Mouse (Mus musculus): ENCODE measurements around the gene Phex.

Gene Phex

GRCm38 (mm10) chrX:157415212-157415611 lies at the start of gene Phex:
Gene Phex (minus strand): TSS chrX:157415312.
- no peak for DNase-seq

GRCm38 (mm10) chrX:157462716-157463115 lies 47.6 kb upstream of the Phex start:
- peak; percentile 11 for DNase-seq

- DNase-seq: peak; percentile 44
Measured at GRCm38 (mm10) chrX:157454430-157454829, 39.3 kb upstream of the Phex start.

DNA sequence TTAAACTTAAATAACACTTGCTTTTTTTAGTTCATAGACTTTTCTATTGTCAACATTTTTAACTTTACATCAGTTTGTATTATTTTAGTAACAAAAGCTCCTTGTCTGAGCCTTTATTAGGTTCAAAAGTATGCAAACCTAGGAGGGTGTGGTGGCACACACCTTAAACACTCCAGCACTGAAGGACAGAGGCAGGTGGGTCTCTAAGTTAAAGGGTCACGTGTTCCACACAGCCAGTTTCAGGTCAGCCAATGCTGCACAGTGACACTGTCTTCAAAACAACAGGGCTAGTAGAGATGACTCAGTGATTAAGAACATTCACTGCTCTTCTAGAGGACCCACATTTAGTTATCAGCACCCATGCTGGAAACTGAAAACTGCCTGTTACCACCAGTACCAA lies 33.9 kb upstream of the Phex start:
- no peak for DNase-seq

DNA sequence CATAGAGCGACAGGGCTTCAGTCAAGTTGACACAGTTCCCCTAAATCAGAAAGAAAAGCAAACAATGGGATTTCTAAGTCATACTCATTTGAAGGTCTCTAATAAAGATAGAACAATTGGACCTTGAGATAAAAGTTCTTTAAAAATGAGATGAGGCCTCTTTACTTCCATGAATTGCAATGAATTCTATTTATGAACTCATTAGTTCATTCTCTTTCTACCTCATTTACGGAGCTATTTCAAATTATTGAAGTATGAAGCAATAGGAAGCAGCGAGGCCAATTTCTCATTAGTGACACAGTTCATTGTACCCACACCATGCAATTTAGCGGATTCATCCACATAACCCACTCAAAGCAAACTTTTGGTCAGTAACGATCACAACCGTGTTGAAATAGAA lies 32.3 kb upstream of the Phex start:
- DNase-seq: no peak

GRCm38 (mm10) chrX:157434768-157435167 lies 19.7 kb upstream of the Phex start:
- no peak for DNase-seq

DNA sequence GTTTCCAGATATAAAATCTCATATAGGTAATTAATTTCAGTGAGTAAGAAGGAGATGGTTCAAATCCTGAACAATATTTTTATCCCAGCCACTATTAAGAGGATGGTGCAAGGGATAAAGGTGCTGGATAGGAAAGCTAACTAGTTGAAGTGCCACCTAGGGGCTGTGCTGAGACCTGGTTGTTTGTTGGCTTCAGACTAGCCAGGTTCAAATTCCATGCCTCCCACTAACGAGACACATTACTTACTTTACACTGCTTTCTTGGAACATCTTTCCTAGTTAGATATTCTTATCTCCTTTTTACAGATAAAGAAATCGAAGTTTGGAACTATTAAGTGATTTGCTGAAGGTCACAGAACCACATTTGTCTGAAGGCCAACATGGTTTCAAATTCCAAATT lies 4.3 kb upstream of the Phex start:
- DNase-seq: no peak

DNA sequence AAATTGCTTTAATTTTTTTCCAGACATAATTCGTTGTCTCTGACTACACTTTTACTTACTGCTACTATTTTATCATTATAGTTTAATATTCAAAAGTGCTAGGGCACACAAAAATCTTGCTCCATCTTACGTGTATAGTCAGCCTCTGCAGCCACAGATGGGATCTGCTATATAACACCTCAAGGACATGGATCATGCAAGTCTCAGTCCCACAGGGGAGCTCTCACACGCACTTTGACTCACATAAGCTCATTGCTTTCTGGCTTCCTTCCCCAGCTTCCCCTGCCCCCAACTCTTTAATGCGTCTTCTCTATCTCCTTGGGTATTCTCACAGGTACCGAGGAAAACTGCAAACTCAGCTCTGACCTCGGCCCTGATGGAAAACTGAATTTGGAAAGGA lies 10.2 kb downstream of the Phex start:
- no peak for DNase-seq

DNA sequence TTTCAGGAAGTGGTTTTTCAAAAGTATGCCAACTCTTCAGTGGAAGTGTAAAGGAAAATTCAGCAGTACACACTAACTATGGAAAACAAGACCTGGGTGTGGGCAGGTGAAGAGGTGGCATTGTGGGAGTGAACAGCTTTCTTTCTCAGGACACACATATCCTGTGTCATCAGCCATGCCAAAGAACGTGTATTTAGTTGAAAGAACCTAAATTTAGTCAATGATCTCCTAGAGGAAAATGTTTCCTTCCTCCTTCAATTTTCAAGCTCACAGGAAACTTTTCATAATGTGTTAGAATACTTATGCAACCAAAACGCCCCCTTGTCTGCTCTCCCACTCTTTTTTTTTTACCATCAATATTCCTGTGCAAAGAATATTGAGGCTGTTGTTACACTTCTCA lies 23.9 kb downstream of the Phex start:
- DNase-seq: no peak

GRCm38 (mm10) chrX:157390102-157390501 lies 25.0 kb downstream of the Phex start:
- DNase-seq: no peak

DNA sequence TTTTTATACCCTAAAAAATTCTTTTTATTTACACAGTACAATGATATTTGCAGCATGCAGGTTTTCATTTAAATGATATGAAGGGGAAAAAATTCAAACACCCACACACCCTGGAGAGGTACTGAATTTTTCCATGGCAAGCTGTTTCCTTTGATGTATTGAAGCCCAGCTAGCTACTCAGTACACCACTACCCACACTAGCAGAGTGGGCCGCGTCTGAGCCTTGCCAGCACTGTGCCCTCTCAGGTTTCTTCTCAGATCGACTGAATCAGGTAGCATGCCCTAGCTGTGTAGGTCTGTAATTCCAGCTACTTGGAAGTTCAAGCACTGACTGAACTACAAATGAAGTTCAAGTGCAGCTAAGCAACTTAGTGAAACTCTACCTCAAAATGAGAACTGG lies 26.7 kb downstream of the Phex start:
- DNase-seq: no peak

DNA sequence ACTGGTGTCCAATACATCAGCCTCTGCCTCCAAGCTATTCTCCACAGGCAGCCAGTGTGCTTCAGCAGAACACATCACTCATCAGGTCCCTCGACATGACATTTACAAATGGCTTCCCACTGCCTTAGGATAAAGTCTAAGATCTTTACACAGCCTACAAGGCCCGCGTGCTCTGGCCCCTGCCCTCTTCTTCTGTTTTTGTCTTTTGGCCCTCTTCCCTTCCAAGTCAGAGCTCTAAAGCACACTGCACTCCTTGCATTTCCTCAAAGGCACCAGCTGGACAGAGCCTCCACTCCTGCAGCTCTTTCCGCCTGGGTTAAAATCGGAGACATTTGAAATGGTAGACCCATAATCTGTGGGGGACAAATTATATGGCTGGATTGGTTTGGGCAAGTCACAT lies 28.1 kb downstream of the Phex start:
- DNase-seq: no peak

DNA sequence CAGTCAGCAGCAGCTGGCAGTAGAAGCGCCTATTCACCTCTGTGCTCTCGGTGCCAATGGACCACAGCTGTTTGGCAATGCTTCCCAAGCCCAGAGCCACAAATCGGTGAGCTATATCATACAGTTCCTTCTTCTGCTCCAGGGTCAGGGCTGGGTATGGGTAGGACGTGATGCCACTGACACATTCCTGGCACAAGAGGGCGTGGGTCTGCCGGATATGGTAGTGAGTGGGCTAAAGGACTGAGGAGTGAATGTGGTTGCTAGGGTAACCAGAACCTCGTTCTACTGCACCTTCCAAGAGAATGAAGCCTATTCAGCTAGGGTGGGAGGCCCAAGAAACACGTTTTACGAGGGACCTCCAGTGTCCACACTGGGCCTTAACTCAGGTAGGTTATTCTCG lies 36.3 kb downstream of the Phex start:
- peak; percentile 4 for DNase-seq

DNA sequence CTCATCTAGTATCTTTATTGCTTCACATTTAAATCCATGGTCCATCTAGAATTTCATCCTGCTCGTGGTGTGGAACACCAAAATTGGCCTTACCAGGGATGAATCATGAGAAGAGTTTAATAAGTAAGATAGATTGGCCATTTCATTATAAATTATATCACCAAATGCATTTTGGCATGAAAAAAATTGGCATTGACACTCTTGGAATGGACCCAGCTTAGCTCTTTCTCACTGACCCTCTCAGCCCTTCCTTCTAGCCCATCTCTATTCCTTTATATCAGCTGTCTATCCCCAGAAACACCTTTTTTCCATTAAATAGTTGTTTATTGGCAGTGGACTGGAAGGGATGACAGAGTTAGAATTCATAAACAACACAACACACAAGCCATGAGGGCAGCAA lies 37.7 kb downstream of the Phex start:
- DNase-seq: no peak

DNA sequence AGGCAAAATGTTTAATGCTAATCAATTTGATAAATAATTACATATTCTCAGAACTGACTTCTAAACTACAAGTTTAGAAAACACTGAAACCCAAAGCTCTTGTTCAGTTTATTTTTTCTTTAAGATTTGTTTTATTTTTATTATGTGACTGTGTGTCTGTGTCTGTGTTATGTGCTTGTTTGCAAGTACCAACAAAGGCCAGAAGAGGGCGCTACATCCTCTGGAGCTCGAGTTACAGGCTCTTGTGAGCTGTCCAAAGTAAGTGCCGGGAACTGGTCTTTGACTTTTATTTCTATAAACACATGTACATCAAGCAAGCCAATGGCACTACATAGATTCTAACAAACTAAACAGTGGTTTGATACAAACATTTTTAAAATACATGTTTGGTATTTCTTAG lies 41.2 kb downstream of the Phex start:
- DNase-seq: no peak

- DNase-seq: no peak
Measured at GRCm38 (mm10) chrX:157369166-157369565, 45.9 kb downstream of the Phex start.

DNA sequence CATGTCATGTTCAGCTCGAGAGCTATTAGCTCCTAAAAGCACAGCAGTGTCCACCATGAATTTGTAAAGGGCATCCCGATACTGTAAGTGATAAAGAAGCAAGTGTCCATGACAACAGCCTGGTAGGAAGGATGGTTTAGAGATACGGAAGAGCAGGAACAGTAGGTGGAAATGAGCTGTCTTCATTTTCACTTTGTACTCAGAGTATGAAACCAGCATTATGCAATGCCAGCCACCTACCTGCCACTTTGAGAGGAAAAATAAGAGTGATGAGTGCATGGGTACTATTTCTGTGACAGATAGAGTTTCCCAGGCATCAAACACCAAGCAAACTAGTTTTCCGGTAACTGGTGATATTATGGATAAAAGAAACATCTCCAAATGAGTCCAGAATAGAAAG lies 59.6 kb downstream of the Phex start:
- DNase-seq: no peak

DNA sequence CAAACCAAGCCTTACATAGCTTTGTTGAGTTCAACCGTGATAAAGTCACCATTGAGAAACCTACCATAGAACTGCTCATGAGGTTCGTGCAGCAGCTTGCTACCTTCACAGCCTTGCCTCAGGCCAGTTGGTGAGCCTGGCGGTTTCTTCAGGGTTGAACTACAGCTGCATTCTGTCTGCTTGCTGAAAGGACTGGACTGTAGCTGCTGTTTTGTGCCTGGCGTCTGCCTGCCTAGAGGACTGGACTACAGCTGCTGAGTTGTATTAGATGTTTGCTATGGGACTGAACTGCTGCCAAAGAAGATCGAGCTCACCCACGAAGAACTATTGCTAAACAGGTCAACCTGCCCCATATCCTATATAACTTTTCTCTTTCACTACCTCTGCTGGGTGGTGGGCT lies 68.9 kb downstream of the Phex start:
- DNase-seq: no peak

DNA sequence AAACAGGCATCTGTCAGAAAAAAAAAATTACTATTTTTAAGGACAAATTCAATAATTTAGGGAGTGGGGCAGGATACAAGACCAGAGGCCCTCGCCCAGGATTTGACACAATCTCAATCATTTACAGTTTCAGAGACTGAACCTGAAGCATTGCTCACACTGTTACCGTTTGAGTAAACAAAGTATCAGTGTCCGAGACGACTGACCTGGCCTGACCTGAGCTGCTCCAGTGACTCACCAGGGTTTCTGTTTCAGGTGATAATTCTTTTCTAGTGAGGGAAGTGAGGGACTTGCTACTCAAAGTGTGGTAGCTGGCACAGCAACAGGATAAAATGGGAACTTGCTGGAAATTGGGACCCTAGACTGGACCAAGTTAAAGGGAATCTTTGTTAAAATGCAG lies 80.4 kb downstream of the Phex start:
- no peak for DNase-seq

DNA sequence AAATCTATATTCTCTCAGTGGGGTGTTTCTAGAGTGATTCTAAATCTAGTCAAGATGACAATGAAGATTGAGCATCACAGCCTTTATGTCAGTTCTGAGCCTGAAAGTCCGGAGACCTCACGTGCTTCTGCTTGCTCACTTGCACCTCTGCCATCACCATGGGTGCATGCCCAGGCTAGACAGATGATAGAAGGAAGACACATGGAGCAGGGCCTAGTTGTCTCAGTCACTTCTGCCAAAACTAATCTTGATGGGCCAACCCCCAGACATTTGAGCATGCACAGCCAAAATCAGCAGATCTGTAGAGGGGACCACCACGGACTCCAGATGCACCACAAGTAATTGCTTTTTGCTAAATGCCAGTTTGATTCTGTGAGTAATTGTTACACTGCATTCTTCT lies 85.3 kb downstream of the Phex start:
- no peak for DNase-seq

DNA sequence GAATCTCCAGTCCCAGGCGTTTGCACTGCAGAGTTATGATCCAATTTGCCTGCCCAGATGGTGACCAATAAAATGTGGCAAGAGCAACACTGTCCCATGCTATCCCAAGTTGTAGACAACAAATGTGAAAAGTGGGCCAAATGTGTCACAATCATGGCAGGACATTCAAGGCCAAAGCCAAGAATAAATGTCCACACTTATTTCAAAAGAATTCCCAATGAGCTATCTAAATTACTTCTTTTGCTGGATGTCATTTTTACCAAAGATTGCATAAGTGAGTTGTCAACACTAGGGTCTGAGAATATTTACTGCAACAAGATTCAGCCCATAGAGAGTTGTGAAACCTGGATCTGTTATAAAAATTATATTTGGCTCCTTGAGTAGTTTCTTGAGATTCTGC lies 86.7 kb downstream of the Phex start:
- DNase-seq: no peak

DNA sequence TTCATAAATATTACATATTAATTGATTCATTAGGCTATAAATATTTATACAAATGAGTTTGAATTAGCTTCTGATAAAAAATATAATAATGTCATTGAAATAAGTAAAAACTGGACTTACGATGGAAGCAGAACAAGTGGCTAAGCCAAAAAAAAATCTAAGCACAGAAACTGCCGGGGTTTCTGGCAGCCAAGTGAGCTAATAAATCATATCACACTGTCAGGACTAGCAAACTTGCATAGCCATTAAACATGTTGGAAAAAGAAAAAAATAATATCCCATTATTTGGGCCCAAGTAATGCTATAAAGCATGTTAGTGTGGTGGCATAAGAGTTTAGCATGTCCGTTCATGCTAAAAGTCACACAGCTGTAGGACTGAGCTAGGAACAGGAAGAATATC lies 87.4 kb downstream of the Phex start:
- no peak for DNase-seq

GRCm38 (mm10) chrX:157324396-157324795 lies 90.7 kb downstream of the Phex start:
- no peak for DNase-seq

DNA sequence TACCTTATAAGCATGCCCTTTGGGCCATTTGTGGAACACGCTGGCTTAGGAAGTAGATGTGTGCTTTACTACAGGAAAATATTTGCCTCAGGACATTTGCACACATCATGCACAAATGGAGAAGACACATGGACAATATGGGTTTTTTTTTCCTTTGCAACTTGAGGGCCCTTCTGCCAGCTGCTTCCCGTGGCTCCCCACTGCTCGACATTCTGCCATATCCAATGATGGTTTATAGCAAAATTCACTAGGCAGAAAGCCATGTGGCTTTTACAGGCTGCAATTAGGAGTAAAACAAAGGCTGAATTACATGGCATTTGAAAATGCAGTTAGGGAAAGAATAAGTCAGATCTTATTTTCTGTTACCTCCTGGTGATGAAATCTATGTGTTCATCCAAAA lies 104.8 kb downstream of the Phex start:
- DNase-seq: no peak

GRCm38 (mm10) chrX:157308171-157308570 lies 106.9 kb downstream of the Phex start:
- DNase-seq: no peak

DNA sequence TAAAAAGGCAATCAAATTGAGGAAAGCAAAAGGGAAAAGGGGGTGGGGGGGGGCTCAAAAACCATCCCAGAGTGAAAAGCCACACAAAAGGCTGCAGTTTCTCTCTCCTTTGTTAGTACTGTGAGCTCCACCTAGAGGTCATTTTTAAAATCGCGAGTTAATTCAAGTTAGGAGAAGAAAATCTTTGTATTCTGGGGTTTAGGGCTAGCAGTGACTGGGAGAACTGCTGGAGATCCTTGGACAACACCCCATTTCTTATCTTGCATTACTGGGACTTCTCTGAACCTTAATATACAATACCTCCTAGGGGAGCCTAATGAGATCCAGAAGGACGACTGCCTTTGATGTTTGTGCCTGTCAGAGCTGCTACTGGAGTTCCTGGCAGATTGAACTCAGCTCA lies 107.7 kb downstream of the Phex start:
- no peak for DNase-seq

Measured in thymus, postnatal 14 days (tissue).